Mouse (Mus musculus): Measurements from ENCODE around the gene Gm1113. TPM values are rescaled to one million over a fixed set of nuclear protein-coding genes. Genes with fewer than 3 reads are reported as not detected.

Gm1113 gene
- polyA plus RNA-seq, 1 experiment = not detected

- DNase-seq (ENCODE audit: low read depth in 1 of 2, low spot score in 2 of 2) = no peak
- Histone ChIP-seq H3K4me3 (ENCODE audit: extremely low read depth, insufficient read depth, insufficient read length) (no peak overlapping the region), H3K27ac (ENCODE audit: insufficient read depth, low read length) (no peak overlapping the region), H3K4me1 (ENCODE audit: control insufficient read depth, insufficient read depth, insufficient read length) (no peaks in the 10 kb centered on the region), H3K27me3 (ENCODE audit: control insufficient read depth, insufficient read depth, low read length) (no peaks in the 10 kb centered on the region), H3K36me3 (ENCODE audit: control insufficient read depth, insufficient read depth, low read length) (no peaks in the 10 kb centered on the region)
- WGBS = 74% methylated on average over 5 of the region's 5 CpGs
- TF ChIP-seq CTCF (IDR thresholded peaks at IDR 0.05; ENCODE audit: extremely low read depth, insufficient read depth, insufficient read length, insufficient replicate concordance) (no peak), POLR2A (IDR thresholded peaks at IDR 0.05; ENCODE audit: low read depth, low read length) (no peak)
Measured at GRCm38 (mm10) chr9:35516182-35516581, 1.9 kb downstream of the Gm1113 start.

- DNase-seq (ENCODE audit: low read depth in 1 of 2, low spot score in 2 of 2) = no peak
- Histone ChIP-seq H3K4me3 (ENCODE audit: extremely low read depth, insufficient read depth, insufficient read length) (no peak overlapping the region), H3K27me3 (ENCODE audit: control insufficient read depth, insufficient read depth, low read length) (no peaks in the 10 kb centered on the region), H3K27ac (ENCODE audit: insufficient read depth, low read length) (no peak overlapping the region), H3K36me3 (ENCODE audit: control insufficient read depth, insufficient read depth, low read length) (no peaks in the 10 kb centered on the region), H3K4me1 (ENCODE audit: control insufficient read depth, insufficient read depth, insufficient read length) (no peaks in the 10 kb centered on the region)
- no peak for TF ChIP-seq CTCF (IDR thresholded peaks at IDR 0.05; ENCODE audit: extremely low read depth, insufficient read depth, insufficient read length, insufficient replicate concordance)
- TF ChIP-seq POLR2A (IDR thresholded peaks at IDR 0.05; ENCODE audit: low read depth, low read length) = no peak
- 93% methylated on average over 4 of the region's 4 CpGs for WGBS
Measured at GRCm38 (mm10) chr9:35513900-35514299, 4.2 kb downstream of the Gm1113 start.

- DNase-seq (ENCODE audit: low read depth in 1 of 2, low spot score in 2 of 2) = no peak
- no peaks in the 10 kb centered on the region for H3K27me3 ChIP-seq (ENCODE audit: control insufficient read depth, insufficient read depth, low read length)
- H3K36me3 ChIP-seq (ENCODE audit: control insufficient read depth, insufficient read depth, low read length) = no peaks in the 10 kb centered on the region
- WGBS = 83% methylated on average over 8 of the region's 8 CpGs
- no peaks in the 10 kb centered on the region for H3K4me1 ChIP-seq (ENCODE audit: control insufficient read depth, insufficient read depth, insufficient read length)
- no peak overlapping the region for H3K27ac ChIP-seq (ENCODE audit: insufficient read depth, low read length)
- H3K4me3 ChIP-seq (ENCODE audit: extremely low read depth, insufficient read depth, insufficient read length) = no peak overlapping the region
- no peak for TF ChIP-seq POLR2A (IDR thresholded peaks at IDR 0.05; ENCODE audit: low read depth, low read length)
- no peak for TF ChIP-seq CTCF (IDR thresholded peaks at IDR 0.05; ENCODE audit: extremely low read depth, insufficient read depth, insufficient read length, insufficient replicate concordance)
Measured at GRCm38 (mm10) chr9:35508234-35508633, 9.8 kb downstream of the Gm1113 start.

GRCm38 (mm10) chr9:35502361-35503000, 15.6 kb downstream of the Gm1113 start:
- no peak for DNase-seq (ENCODE audit: low read depth in 1 of 2, low spot score in 2 of 2)
- no peaks in the 10 kb centered on the region; the same call in 1 of the 2 replicates for H3K36me3 ChIP-seq (ENCODE audit: control insufficient read depth, insufficient read depth, low read length)
- H3K27me3 ChIP-seq (ENCODE audit: control insufficient read depth, insufficient read depth, low read length) = no peaks in the 10 kb centered on the region
- H3K27ac ChIP-seq (ENCODE audit: insufficient read depth, low read length) = no peak overlapping the region
- whole genome bisulfite sequencing = 87% methylated on average over 10 of the region's 10 CpGs
- TF ChIP-seq POLR2A (IDR thresholded peaks at IDR 0.05; ENCODE audit: low read depth, low read length) = no peak
- no peak for TF ChIP-seq CTCF (IDR thresholded peaks at IDR 0.05; ENCODE audit: extremely low read depth, insufficient read depth, insufficient read length, insufficient replicate concordance)
- H3K4me3 ChIP-seq (ENCODE audit: extremely low read depth, insufficient read depth, insufficient read length) = no peak overlapping the region
- H3K4me1 ChIP-seq (ENCODE audit: control insufficient read depth, insufficient read depth, insufficient read length) = no peaks in the 10 kb centered on the region

GRCm38 (mm10) chr9:35499946-35500345, 18.1 kb downstream of the Gm1113 start:
- TF ChIP-seq POLR2A (IDR thresholded peaks at IDR 0.05; ENCODE audit: low read depth, low read length) (no peak), CTCF (IDR thresholded peaks at IDR 0.05; ENCODE audit: extremely low read depth, insufficient read depth, insufficient read length, insufficient replicate concordance) (no peak)
- WGBS = 88% methylated on average over 6 of the region's 6 CpGs
- Histone ChIP-seq H3K27ac (ENCODE audit: insufficient read depth, low read length) (no peak overlapping the region), H3K36me3 (ENCODE audit: control insufficient read depth, insufficient read depth, low read length) (no peaks in the 10 kb centered on the region; the same call in 1 of the 2 replicates), H3K4me1 (ENCODE audit: control insufficient read depth, insufficient read depth, insufficient read length) (peaks cover 8% of the 10 kb centered on the region), H3K27me3 (ENCODE audit: control insufficient read depth, insufficient read depth, low read length) (no peaks in the 10 kb centered on the region), H3K4me3 (ENCODE audit: extremely low read depth, insufficient read depth, insufficient read length) (no peak overlapping the region)
- no peak for DNase-seq (ENCODE audit: low read depth in 1 of 2, low spot score in 2 of 2)

GRCm38 (mm10) chr9:35495471-35495870, 22.6 kb downstream of the Gm1113 start:
- WGBS = 17% methylated on average over 3 of the region's 3 CpGs
- Histone ChIP-seq H3K4me1 (ENCODE audit: control insufficient read depth, insufficient read depth, insufficient read length) (peaks cover 12% of the 10 kb centered on the region), H3K4me3 (ENCODE audit: extremely low read depth, insufficient read depth, insufficient read length) (no peak overlapping the region), H3K27me3 (ENCODE audit: control insufficient read depth, insufficient read depth, low read length) (no peaks in the 10 kb centered on the region), H3K36me3 (ENCODE audit: control insufficient read depth, insufficient read depth, low read length) (no peaks in the 10 kb centered on the region), H3K27ac (ENCODE audit: insufficient read depth, low read length) (no peak overlapping the region; the same call in 1 of the 2 replicates)
- no peak for TF ChIP-seq CTCF (IDR thresholded peaks at IDR 0.05; ENCODE audit: extremely low read depth, insufficient read depth, insufficient read length, insufficient replicate concordance)
- no peak for TF ChIP-seq POLR2A (IDR thresholded peaks at IDR 0.05; ENCODE audit: low read depth, low read length)
- DNase-seq (ENCODE audit: low read depth in 1 of 2, low spot score in 2 of 2) = no peak

- Histone ChIP-seq H3K27ac (ENCODE audit: insufficient read depth, low read length) (no peak overlapping the region; the same call in 1 of the 2 replicates), H3K36me3 (ENCODE audit: control insufficient read depth, insufficient read depth, low read length) (no peaks in the 10 kb centered on the region), H3K4me1 (ENCODE audit: control insufficient read depth, insufficient read depth, insufficient read length) (peaks cover 12% of the 10 kb centered on the region), H3K27me3 (ENCODE audit: control insufficient read depth, insufficient read depth, low read length) (no peaks in the 10 kb centered on the region), H3K4me3 (ENCODE audit: extremely low read depth, insufficient read depth, insufficient read length) (no peak overlapping the region)
- TF ChIP-seq CTCF (IDR thresholded peaks at IDR 0.05; ENCODE audit: extremely low read depth, insufficient read depth, insufficient read length, insufficient replicate concordance) (no peak), POLR2A (IDR thresholded peaks at IDR 0.05; ENCODE audit: low read depth, low read length) (no peak)
- WGBS = 81% methylated on average over 4 of the region's 4 CpGs
- no peak for DNase-seq (ENCODE audit: low read depth in 1 of 2, low spot score in 2 of 2)
Measured at GRCm38 (mm10) chr9:35494937-35495336, 23.1 kb downstream of the Gm1113 start.
